Mouse (Mus musculus) hindbrain, embryonic 15.5 days (tissue): ENCODE measurements around the gene Rab15. TPM values are rescaled to one million over a fixed set of nuclear protein-coding genes. Genes with fewer than 3 reads are reported as not detected.

ENCODE experiments used
- ATAC-seq: fragments of 200-750 bp; cut with Nextera tagmentation; 2 replicates; pipeline ENCODE4 v1.8.0; 2017; ENCODE audit warnings: low read depth, moderate number of reproducible peaks, moderate TSS enrichment; ENCODE audit not compliant: low FRiP score
- H3K27ac ChIP-seq: fragments of 300-500 bp; sonication (generic); replicated peaks from 2 replicates; pipeline ENCODE4 v1.5.1; 2015; ENCODE audit warnings: mild to moderate bottlenecking, inconsistent platforms
- H3K27me3 ChIP-seq: fragments of 300-500 bp; sonication (generic); 2 replicates; pipeline ENCODE4 v1.6.1; 2015; ENCODE audit warnings: control low read depth, inconsistent platforms
- H3K36me3 ChIP-seq: fragments of 300-500 bp; sonication (generic); 2 replicates; pipeline ENCODE4 v1.6.1; 2015; ENCODE audit warnings: control low read depth, inconsistent platforms
- H3K4me1 ChIP-seq: fragments of 300-500 bp; sonication (generic); replicated peaks from 2 replicates; pipeline ENCODE4 v1.6.1; 2015; ENCODE audit warnings: control low read depth, inconsistent platforms
- H3K4me2 ChIP-seq: fragments of 300-500 bp; sonication (generic); 2 replicates; pipeline ENCODE4 v1.6.1; 2015; ENCODE audit warnings: moderate library complexity, mild to moderate bottlenecking, inconsistent platforms
- H3K4me3 ChIP-seq: fragments of 300-500 bp; sonication (generic); 2 replicates; pipeline ENCODE4 v1.5.1; 2015; ENCODE audit warnings: mild to moderate bottlenecking, inconsistent platforms
- H3K9ac ChIP-seq: fragments of 300-500 bp; sonication (generic); 2 replicates; pipeline ENCODE4 v1.6.1; 2015; ENCODE audit warnings: inconsistent platforms
- H3K9me3 ChIP-seq: fragments of 300-500 bp; sonication (generic); 2 replicates; pipeline ENCODE4 v1.6.1; 2016; ENCODE audit warnings: control low read depth, inconsistent platforms
- WGBS: fragments of 180-500 bp; shearing (Covaris S2); methylation state at CpG from one replicate; pipeline ENCODE4 v1.1.7; 2015; 5-methylcytosine and 5-hydroxymethylcytosine counted together
- polyA plus RNA-seq: library from polyadenylated mRNA; unstranded; fragments of >200 nt; fragmentation: Nextera tagmentation; extraction: Ambion mirVana; gene quantifications from 2 replicates; pipeline ENCODE4 v1.2.1, GENCODE M21; 2015

Rab15 gene
- polyA plus RNA-seq, 1 experiment from 2014 or later = 51.8 TPM

GRCm38 (mm10) chr12:76817176-76817575 lies 5.5 kb downstream of the Rab15 start:
- 59% methylated on average over 4 of the region's 4 CpGs for WGBS
- Histone ChIP-seq H3K4me2 (no peak overlapping the region), H3K4me3 (no peak overlapping the region), H3K36me3 (peaks cover 4% of the 10 kb centered on the region; the same call in 1 of the 2 replicates), H3K4me1 (peaks cover 44% of the 10 kb centered on the region), H3K9me3 (no peaks in the 10 kb centered on the region), H3K27ac (no peak overlapping the region), H3K27me3 (no peaks in the 10 kb centered on the region), H3K9ac (no peak overlapping the region)
- no peak for ATAC-seq

DNA sequence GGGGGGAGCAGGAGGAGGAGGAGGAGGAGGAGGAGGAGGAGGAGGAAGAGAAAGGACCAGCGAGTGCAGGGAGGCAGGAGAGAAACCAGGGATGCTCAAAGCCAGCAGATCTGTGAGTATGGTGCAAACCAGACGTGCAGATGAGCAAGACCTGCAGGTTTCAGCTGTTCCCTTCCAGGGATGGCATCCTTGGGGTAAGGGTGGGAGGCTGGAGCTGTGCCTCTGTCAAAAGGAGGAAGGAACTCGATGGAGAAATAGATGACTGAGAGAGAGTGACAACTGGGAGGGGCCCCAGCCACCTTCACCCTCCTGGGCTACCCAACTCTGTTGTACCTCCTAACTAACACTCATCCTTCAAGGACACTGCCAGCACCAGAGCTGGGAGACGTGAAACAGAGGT lies 6.0 kb downstream of the Rab15 start:
- Histone ChIP-seq H3K9me3 (no peaks in the 10 kb centered on the region), H3K4me3 (no peak overlapping the region), H3K36me3 (peaks cover 4% of the 10 kb centered on the region; the same call in 1 of the 2 replicates), H3K4me2 (no peak overlapping the region), H3K27ac (no peak overlapping the region), H3K27me3 (no peaks in the 10 kb centered on the region), H3K4me1 (peaks cover 42% of the 10 kb centered on the region), H3K9ac (no peak overlapping the region)
- WGBS = 60% methylated on average over 4 of the region's 4 CpGs
- no peak for ATAC-seq

DNA sequence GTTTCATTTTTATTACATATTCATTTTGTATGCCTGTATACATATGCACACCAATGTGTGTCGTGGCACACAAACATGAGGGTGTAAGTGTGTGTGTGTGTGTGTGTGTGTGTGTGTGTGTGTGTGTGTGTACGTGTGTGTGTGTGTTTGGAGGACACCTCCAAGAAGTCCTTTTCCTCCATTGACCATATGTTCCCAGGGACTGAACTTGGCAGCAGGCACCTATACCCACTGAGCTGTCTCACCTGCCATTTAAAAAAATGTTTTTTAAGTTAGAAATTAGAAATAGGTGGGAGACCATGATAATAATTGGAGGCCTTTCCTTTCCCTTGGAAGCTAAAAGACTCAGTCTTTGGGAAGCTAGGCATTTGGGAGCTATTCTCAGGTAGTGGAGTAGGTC lies 8.6 kb downstream of the Rab15 start:
- no peak for ATAC-seq
- Histone ChIP-seq H3K36me3 (peaks cover 4% of the 10 kb centered on the region; the same call in 1 of the 2 replicates), H3K9me3 (no peaks in the 10 kb centered on the region), H3K4me1 (peaks cover 16% of the 10 kb centered on the region), H3K4me2 (no peak overlapping the region), H3K4me3 (no peak overlapping the region), H3K27ac (no peak overlapping the region), H3K9ac (no peak overlapping the region), H3K27me3 (no peaks in the 10 kb centered on the region)
- 89% methylated on average over 2 of the region's 2 CpGs for WGBS

GRCm38 (mm10) chr12:76813543-76813942 lies 9.2 kb downstream of the Rab15 start:
- no peak overlapping the region for H3K27ac ChIP-seq
- no peak overlapping the region for H3K4me3 ChIP-seq
- no peaks in the 10 kb centered on the region for H3K27me3 ChIP-seq
- H3K9me3 ChIP-seq = no peaks in the 10 kb centered on the region
- H3K4me2 ChIP-seq = no peak overlapping the region
- WGBS = 79% methylated on average over 10 of the region's 10 CpGs
- H3K4me1 ChIP-seq = peaks cover 14% of the 10 kb centered on the region
- no peak for ATAC-seq
- H3K36me3 ChIP-seq = peaks cover 4% of the 10 kb centered on the region; the same call in 1 of the 2 replicates
- H3K9ac ChIP-seq = no peak overlapping the region

- Histone ChIP-seq H3K4me1 (no peaks in the 10 kb centered on the region), H3K36me3 (peaks cover 4% of the 10 kb centered on the region; the same call in 1 of the 2 replicates), H3K9me3 (no peaks in the 10 kb centered on the region), H3K4me3 (no peak overlapping the region), H3K9ac (no peak overlapping the region), H3K4me2 (no peak overlapping the region), H3K27me3 (no peaks in the 10 kb centered on the region), H3K27ac (no peak overlapping the region)
- no peak for ATAC-seq
- 93% methylated on average over 4 of the region's 4 CpGs for WGBS
These were observed 11.7 kb downstream of the Rab15 start for GRCm38 (mm10) chr12:76811006-76811405.

DNA sequence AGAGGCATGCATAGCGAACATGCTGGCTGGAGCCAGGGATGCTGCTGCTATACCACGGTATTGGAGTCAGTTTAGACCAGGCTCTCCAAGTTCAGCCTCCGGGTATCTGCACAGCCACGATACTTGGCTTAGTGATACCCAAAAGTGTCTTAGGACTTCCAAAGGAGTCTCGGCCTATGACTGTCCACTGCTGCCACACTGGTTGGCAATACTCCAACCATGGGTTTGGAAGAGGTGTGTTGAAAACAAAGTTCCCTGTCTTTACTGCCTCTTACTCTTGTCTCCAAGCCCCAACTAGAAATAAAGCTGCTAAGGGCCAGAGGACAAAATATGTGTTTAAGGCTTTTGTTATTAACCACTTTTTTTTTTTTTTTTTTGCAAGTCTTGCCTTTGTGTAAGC lies 12.2 kb downstream of the Rab15 start:
- no peak overlapping the region for H3K4me3 ChIP-seq
- no peak overlapping the region for H3K4me2 ChIP-seq
- H3K9ac ChIP-seq = no peak overlapping the region
- no peaks in the 10 kb centered on the region for H3K9me3 ChIP-seq
- peaks cover 4% of the 10 kb centered on the region; the same call in 1 of the 2 replicates for H3K36me3 ChIP-seq
- ATAC-seq = no peak
- 94% methylated on average over 5 of the region's 5 CpGs for WGBS
- no peak overlapping the region for H3K27ac ChIP-seq
- no peaks in the 10 kb centered on the region for H3K27me3 ChIP-seq
- no peaks in the 10 kb centered on the region for H3K4me1 ChIP-seq

GRCm38 (mm10) chr12:76807796-76808195 lies 14.9 kb downstream of the Rab15 start:
- ATAC-seq = no peak
- Histone ChIP-seq H3K9ac (no peak overlapping the region), H3K36me3 (peaks cover 4% of the 10 kb centered on the region; the same call in 1 of the 2 replicates), H3K9me3 (no peaks in the 10 kb centered on the region), H3K4me3 (no peak overlapping the region), H3K4me1 (no peaks in the 10 kb centered on the region), H3K27ac (no peak overlapping the region), H3K27me3 (no peaks in the 10 kb centered on the region), H3K4me2 (no peak overlapping the region)
- 85% methylated on average over 10 of the region's 10 CpGs for WGBS

GRCm38 (mm10) chr12:76805056-76805811 lies 17.5 kb downstream of the Rab15 start:
- 77% methylated on average over 10 of the region's 10 CpGs for WGBS
- no peaks in the 10 kb centered on the region for H3K4me1 ChIP-seq

GRCm38 (mm10) chr12:76803700-76804252 lies 18.9 kb downstream of the Rab15 start:
- H3K36me3 ChIP-seq = peaks cover 13% of the 10 kb centered on the region; the same call in 1 of the 2 replicates

More at GRCm38 (mm10) chr12:76805056-76805811, 17.5 kb downstream of the Rab15 start:
- Histone ChIP-seq H3K27me3 (no peaks in the 10 kb centered on the region), H3K36me3 (peaks cover 2% of the 10 kb centered on the region; the same call in 1 of the 2 replicates), H3K4me3 (no peak overlapping the region), H3K9me3 (no peaks in the 10 kb centered on the region), H3K9ac (no peak overlapping the region), H3K27ac (no peak overlapping the region), H3K4me2 (no peak overlapping the region)
- ATAC-seq = no peak

DNA sequence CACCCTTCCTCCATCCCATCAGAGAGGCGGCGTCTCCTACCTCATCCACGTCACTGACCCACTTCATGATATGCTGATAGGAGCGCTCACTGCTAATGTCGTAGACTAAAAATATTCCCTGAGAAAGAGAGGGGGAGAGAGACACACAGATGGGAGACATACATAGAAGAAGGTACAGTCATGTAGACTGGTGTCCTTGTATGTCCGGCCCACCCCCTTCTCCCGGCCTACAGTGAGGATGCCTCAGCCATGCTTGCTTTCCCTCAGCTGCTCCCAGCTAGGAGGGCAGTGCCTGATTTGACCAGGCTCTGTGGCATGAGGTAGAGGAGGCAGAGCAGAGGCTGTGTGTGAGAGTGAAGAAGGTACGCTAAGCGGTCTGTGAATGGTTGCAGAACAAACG lies 19.7 kb downstream of the Rab15 start:
- Histone ChIP-seq H3K27me3 (no peaks in the 10 kb centered on the region), H3K4me2 (no peak overlapping the region), H3K9me3 (no peaks in the 10 kb centered on the region), H3K36me3 (peaks cover 13% of the 10 kb centered on the region; the same call in 1 of the 2 replicates), H3K27ac (no peak overlapping the region), H3K4me3 (no peak overlapping the region), H3K4me1 (no peaks in the 10 kb centered on the region), H3K9ac (no peak overlapping the region)
- ATAC-seq = no peak
- 91% methylated on average over 10 of the region's 10 CpGs for WGBS

More at GRCm38 (mm10) chr12:76803700-76804252, 18.9 kb downstream of the Rab15 start:
- WGBS = 56% methylated on average over 7 of the region's 7 CpGs
- H3K9ac ChIP-seq = no peak overlapping the region
- H3K4me2 ChIP-seq = no peak overlapping the region
- H3K27ac ChIP-seq = no peak overlapping the region
- no peak for ATAC-seq
- no peaks in the 10 kb centered on the region for H3K9me3 ChIP-seq
- H3K4me3 ChIP-seq = no peak overlapping the region
- H3K4me1 ChIP-seq = no peaks in the 10 kb centered on the region
- no peaks in the 10 kb centered on the region for H3K27me3 ChIP-seq

GRCm38 (mm10) chr12:76798008-76798720 lies 24.5 kb downstream of the Rab15 start:
- no peak overlapping the region for H3K4me2 ChIP-seq
- no peak for ATAC-seq
- H3K9ac ChIP-seq = no peak overlapping the region
- 62% methylated on average over 5 of the region's 5 CpGs for WGBS
- no peaks in the 10 kb centered on the region for H3K9me3 ChIP-seq
- no peaks in the 10 kb centered on the region for H3K27me3 ChIP-seq
- peaks cover 13% of the 10 kb centered on the region; the same call in 1 of the 2 replicates for H3K36me3 ChIP-seq
- no peak overlapping the region for H3K27ac ChIP-seq
- H3K4me1 ChIP-seq = no peaks in the 10 kb centered on the region
- H3K4me3 ChIP-seq = no peak overlapping the region
